Mouse (Mus musculus) duodenum, adult 2 months (tissue): Measurements from ENCODE around the gene Tspyl1. TPM values are rescaled to one million over a fixed set of nuclear protein-coding genes. Genes with fewer than 3 reads are reported as not detected.

Experiments used
- polyA plus RNA-seq: library from polyadenylated mRNA; depleted of rRNA; stranded (reverse); fragments of >200 nt; gene quantifications from 2 replicates; pipeline ENCODE4 v1.2.3, GENCODE M21; 2012; ENCODE audit warnings: low replicate concordance; rRNA removed

The Tspyl1 gene
- polyA plus RNA-seq = 8.6 and 16.1 TPM in 2 replicates

DNA sequence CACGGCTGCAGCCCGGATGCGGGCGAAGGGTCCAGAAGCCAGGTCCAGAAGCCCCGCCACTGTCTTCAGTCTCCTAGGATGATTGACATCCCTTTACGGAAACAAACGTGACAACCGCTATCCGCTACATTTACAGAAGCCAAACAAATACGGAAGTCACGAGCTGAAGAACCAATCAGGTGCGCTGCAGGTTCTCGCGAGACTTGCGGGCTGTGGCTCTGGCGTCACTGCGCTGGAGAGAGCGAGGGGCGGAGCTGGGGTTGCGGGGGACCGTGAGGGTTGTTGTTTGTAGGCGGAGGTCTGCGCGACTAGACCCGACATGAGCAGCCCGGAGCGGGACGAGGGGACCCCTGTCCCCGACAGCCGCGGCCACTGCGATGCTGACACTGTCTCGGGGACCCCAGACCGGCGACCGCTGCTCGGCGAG is at the start of gene Tspyl1:
TSS of gene Tspyl1 (plus strand) at position 229 of the 427 bp plus-strand sequence.

DNA sequence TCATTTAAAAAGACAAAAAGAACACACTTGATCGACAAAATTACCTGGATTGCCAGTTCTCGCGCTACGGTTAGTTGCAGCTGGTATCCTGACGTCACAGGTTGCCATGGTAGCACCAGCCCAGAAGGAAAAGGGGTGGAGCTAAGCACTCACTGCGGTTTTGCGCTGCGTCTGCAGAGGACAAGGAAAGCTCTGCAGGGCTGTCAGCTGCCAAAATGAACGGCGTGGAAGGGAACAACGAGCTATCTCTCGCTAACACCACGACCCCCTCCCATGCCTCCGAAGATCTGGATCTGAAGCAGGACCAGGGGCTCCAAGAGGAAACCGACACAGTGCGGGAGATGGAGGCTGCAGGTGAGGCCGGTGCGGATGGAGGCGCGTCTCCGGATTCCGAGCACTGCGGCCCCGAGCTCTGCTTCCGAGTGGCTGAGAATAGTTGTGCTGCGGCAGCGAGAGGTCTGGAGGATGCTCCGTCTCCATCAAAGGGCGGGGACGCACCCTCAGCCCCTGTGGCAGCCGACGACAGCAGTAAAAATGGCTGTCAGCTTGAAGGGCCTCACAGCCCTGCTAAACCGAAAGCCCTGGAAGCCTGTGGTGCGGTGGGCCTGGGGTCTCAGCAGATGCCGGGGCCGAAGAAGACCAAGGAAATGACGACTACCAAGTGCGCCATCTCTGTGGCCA is 15.4 kb downstream of the Tspyl1 start, which contains the start of gene Tspyl4:
TSS of gene Tspyl4 (plus strand) at position 144 of the 681 bp plus-strand sequence.

Other genes starting within 250 kb of the Tspyl1 start
- gene Trappc3l, start 244.6 kb upstream of the Tspyl1 start, polyA plus RNA-seq = not detected in 2 replicates
- not detected in 2 replicates for gene Calhm4, start 237.9 kb upstream of the Tspyl1 start, polyA plus RNA-seq
- gene Calhm5, start 185.7 kb upstream of the Tspyl1 start, polyA plus RNA-seq = 0.07 and 0.09 TPM in 2 replicates
- gene Calhm6, start 154.2 kb upstream of the Tspyl1 start, polyA plus RNA-seq = 1.6 and 3.3 TPM in 2 replicates
- gene Dse, start 74.5 kb upstream of the Tspyl1 start, polyA plus RNA-seq = 0.51 and 2.0 TPM in 2 replicates
- gene Tspyl4, start 15.3 kb downstream of the Tspyl1 start, polyA plus RNA-seq = 0.74 and 1.5 TPM in 2 replicates
- gene Col10a1, start 107.8 kb downstream of the Tspyl1 start, polyA plus RNA-seq = not detected in 2 replicates
- gene Nt5dc1, start 136.4 kb downstream of the Tspyl1 start, polyA plus RNA-seq = 1.5 and 2.3 TPM in 2 replicates
- gene Frk, start 201.2 kb downstream of the Tspyl1 start, polyA plus RNA-seq = 6.1 and 6.4 TPM in 2 replicates